In the genomic region with DNA sequence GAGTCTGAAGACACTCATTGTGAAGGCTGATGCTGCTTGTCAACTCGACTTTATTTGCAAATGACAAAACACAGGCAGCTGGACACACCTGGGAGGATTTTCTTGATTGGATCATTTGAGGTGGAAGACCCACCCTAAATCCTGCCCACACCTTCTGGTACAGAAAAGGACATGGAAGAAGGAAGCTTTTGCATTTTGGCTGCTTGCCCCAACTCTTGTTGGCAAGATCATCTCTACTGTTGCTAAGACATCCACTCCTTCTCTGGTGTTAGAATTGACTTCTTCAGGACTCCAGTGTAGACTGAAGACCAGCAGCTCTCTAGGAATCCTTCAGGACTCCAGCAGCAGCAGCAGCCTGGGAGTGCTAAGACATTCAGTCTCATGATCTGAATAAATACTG, we compare ENCODE assay signal across 27 mouse cellular contexts. TPM values are rescaled to one million over a fixed set of nuclear protein-coding genes. Genes with fewer than 3 reads are reported as not detected.
"Had no signal": no experiment of that assay in that cellular context is flagged by ENCODE, and none has a peak within 500 bp of the region (broad histone marks: within the 10 kb centered on the region; RNA-seq: fewer than 3 reads in every experiment).

No protein-coding gene starts in this region.

- DNase-seq: kidney, adult 11 months; kidney, adult 8-10 months; kidney, postnatal 10 days; kidney, postnatal 36 days; liver; lung, adult 18-20 months; lung, postnatal 10 days; lung, postnatal 4 days; midbrain, embryonic 14.5 days had no signal

RNA-seq across cellular contexts. Expression of a gene that starts 43.0 kb away (rescaled TPM):
- total RNA-seq: layer of hippocampus, postnatal 14 days; left cerebral cortex, adult 18-20 months; megakaryocyte progenitor cell, adult 5-6 weeks; megakaryocyte-erythroid progenitor cell, adult 5-6 weeks; midbrain, postnatal 0 days had no signal
- polyA plus RNA-seq: intestine, embryonic 15.5 days; kidney, embryonic 15.5 days; limb, embryonic 10.5 days; limb, embryonic 13.5 days; liver, embryonic 12.5 days; liver, embryonic 15.5 days; lung, embryonic 15.5 days; midbrain, embryonic 11.5 days; midbrain, embryonic 14.5 days; midbrain, postnatal 0 days; neural tube, embryonic 12.5 days; neural tube, embryonic 15.5 days; stomach, embryonic 14.5 days; stomach, postnatal 0 days; thymus, postnatal 0 days had no signal
